Comparison of ENCODE assay signal across 34 mouse cellular contexts in genomic region chr8:105093992-105094391, GRCm38 (mm10). TPM values are rescaled to one million over a fixed set of nuclear protein-coding genes. Genes with fewer than 3 reads are reported as not detected.
DNase-seq lines count a peak whose midpoint lies in the region; ATAC-seq and TF ChIP-seq lines count a peak whose summit lies in the region.
"Had no signal": no experiment of that assay in that cellular context is flagged by ENCODE, and none has a peak within 500 bp of the region (broad histone marks: within the 10 kb centered on the region; RNA-seq: fewer than 3 reads in every experiment).

No protein-coding gene starts in this region.

- H3K4me2 ChIP-seq in embryonic facial prominence, embryonic 11.5 days (ENCODE audit: low read depth, low read length): no peak overlapping the region
- no peak overlapping the region for H3K4me2 ChIP-seq in stomach, embryonic 14.5 days (replicated peaks; ENCODE audit: low read depth, low read length)
- H3K4me2 ChIP-seq in stomach, postnatal 0 days (replicated peaks; ENCODE audit: low read depth): no peak overlapping the region
- H3K4me2 ChIP-seq: embryonic facial prominence, embryonic 12.5 days; embryonic facial prominence, embryonic 15.5 days; forebrain, embryonic 12.5 days; forebrain, embryonic 15.5 days; heart, embryonic 11.5 days; heart, embryonic 15.5 days; hindbrain, embryonic 14.5 days had no signal

- DNase-seq in embryonic facial prominence, embryonic 11.5 days (ENCODE audit: low spot score): no peak
- no peak for DNase-seq in embryonic facial prominence, embryonic 10.5 days (ENCODE audit: low spot score)
- DNase-seq in liver, adult 2 months (ENCODE audit: extremely low read depth, low read depth, low spot score): no peak
- no peak for DNase-seq in liver
- no peak for DNase-seq in stomach, postnatal 0 days (ENCODE audit: low spot score)
- DNase-seq in kidney, postnatal 4 days: no peak
- DNase-seq: adrenal gland, adult 8-10 months; adrenal gland, postnatal 25 days; cerebellum, adult 11-12 months; cerebellum, adult 8-10 months; cerebellum, postnatal 10 days; cerebellum, postnatal 36 days; embryo, embryonic 11 days; gastrocnemius, postnatal 25 days; heart, adult 2 months; heart, postnatal 10 days; heart, postnatal 4 days had no signal

- 0 out of 2 replicates have a peak, but pooled peaks have one; percentile 22 for TF ChIP-seq POLR2A in liver, adult 2 months (IDR thresholded peaks at IDR 0.05; ENCODE audit: extremely low read depth, insufficient read depth, low read length)

- H3K4me1 ChIP-seq in embryonic facial prominence, embryonic 11.5 days (ENCODE audit: control insufficient read depth, insufficient read depth, low read length): no peaks in the 10 kb centered on the region
- no peaks in the 10 kb centered on the region for H3K4me1 ChIP-seq in embryonic facial prominence, embryonic 10.5 days
- H3K4me1 ChIP-seq in liver, adult 2 months (ENCODE audit: control insufficient read depth, insufficient read depth, low read length): peaks cover 5% of the 10 kb centered on the region
- H3K4me1 ChIP-seq in stomach, embryonic 14.5 days (ENCODE audit: control insufficient read depth, insufficient read depth, low read length): no peaks in the 10 kb centered on the region
- no peaks in the 10 kb centered on the region for H3K4me1 ChIP-seq in stomach, postnatal 0 days (replicated peaks; ENCODE audit: control insufficient read depth, insufficient read depth)
- H3K4me1 ChIP-seq: embryonic facial prominence, embryonic 12.5 days; embryonic facial prominence, embryonic 15.5 days; forebrain, embryonic 12.5 days; forebrain, embryonic 15.5 days; heart, embryonic 15.5 days had no signal

- no peak overlapping the region for H3K9ac ChIP-seq in embryonic facial prominence, embryonic 11.5 days (replicated peaks; ENCODE audit: low read length)
- no peak overlapping the region for H3K9ac ChIP-seq in liver, adult 2 months (ENCODE audit: low read depth, low read length)
- no peak overlapping the region for H3K9ac ChIP-seq in stomach, embryonic 14.5 days (replicated peaks; ENCODE audit: low read depth, low read length)
- no peak overlapping the region for H3K9ac ChIP-seq in stomach, postnatal 0 days (ENCODE audit: low read length)
- H3K9ac ChIP-seq: embryonic facial prominence, embryonic 12.5 days; embryonic facial prominence, embryonic 15.5 days; forebrain, embryonic 12.5 days; forebrain, embryonic 15.5 days; heart, embryonic 15.5 days; hindbrain, embryonic 14.5 days had no signal

- H3K9me3 ChIP-seq in embryonic facial prominence, embryonic 11.5 days (replicated peaks; ENCODE audit: control insufficient read depth, low read length): no peaks in the 10 kb centered on the region
- H3K9me3 ChIP-seq in embryonic facial prominence, embryonic 10.5 days: no peaks in the 10 kb centered on the region
- H3K9me3 ChIP-seq in stomach, embryonic 14.5 days (ENCODE audit: control insufficient read depth, low read depth, low read length): no peaks in the 10 kb centered on the region
- H3K9me3 ChIP-seq in stomach, postnatal 0 days (ENCODE audit: control insufficient read depth, low read length): no peaks in the 10 kb centered on the region
- H3K9me3 ChIP-seq: embryonic facial prominence, embryonic 12.5 days; embryonic facial prominence, embryonic 15.5 days; forebrain, embryonic 12.5 days; forebrain, embryonic 15.5 days; heart, embryonic 15.5 days had no signal

- H3K27me3 ChIP-seq in embryonic facial prominence, embryonic 11.5 days (ENCODE audit: control insufficient read depth, insufficient read depth, low read length): no peaks in the 10 kb centered on the region
- H3K27me3 ChIP-seq in embryonic facial prominence, embryonic 10.5 days (replicated peaks; ENCODE audit: low read depth, poor library complexity, severe bottlenecking): no peaks in the 10 kb centered on the region
- no peaks in the 10 kb centered on the region for H3K27me3 ChIP-seq in liver, adult 2 months (ENCODE audit: control insufficient read depth, insufficient read depth, low read length)
- no peaks in the 10 kb centered on the region for H3K27me3 ChIP-seq in stomach, embryonic 14.5 days (ENCODE audit: control insufficient read depth, insufficient read depth, low read length)
- H3K27me3 ChIP-seq in stomach, postnatal 0 days (ENCODE audit: control insufficient read depth, insufficient read depth, low read length): no peaks in the 10 kb centered on the region
- H3K27me3 ChIP-seq: embryonic facial prominence, embryonic 12.5 days; embryonic facial prominence, embryonic 15.5 days; forebrain, embryonic 12.5 days; forebrain, embryonic 15.5 days; heart, embryonic 15.5 days had no signal

- no peak for TF ChIP-seq CTCF in liver, adult 2 months (IDR thresholded peaks at IDR 0.05; ENCODE audit: low read depth, low read length)
- no peak for TF ChIP-seq CTCF in stomach, postnatal 0 days (IDR thresholded peaks at IDR 0.05; ENCODE audit: low read depth)

- no peaks in the 10 kb centered on the region for H3K79me2 ChIP-seq in liver, adult 2 months (ENCODE audit: control insufficient read depth, insufficient read depth, low read length)

- ATAC-seq in embryonic facial prominence, embryonic 11.5 days (replicated peaks; ENCODE audit: insufficient number of reproducible peaks, low FRiP score, low TSS enrichment, low read depth): 0 out of 2 replicates have a peak, but pooled peaks have one; percentile 39
- peak; percentile 10; the same call in 1 of the 2 replicates for ATAC-seq in stomach, embryonic 14.5 days (ENCODE audit: insufficient number of reproducible peaks, insufficient read depth, low FRiP score, low read depth)
- ATAC-seq in stomach, postnatal 0 days (ENCODE audit: low FRiP score, low TSS enrichment): no peak
- no peak for ATAC-seq in inflammation-experienced regulatory T-cells, adult 6 months
- ATAC-seq: activated CD4-positive, CD25-positive, alpha-beta regulatory T cell, adult 4 months; forebrain, embryonic 15.5 days; hindbrain, postnatal 0 days had no signal

- 83% methylated on average over 2 of the region's 3 CpGs for WGBS in embryonic facial prominence, embryonic 11.5 days
- 78% methylated on average over 3 of the region's 3 CpGs for WGBS in embryonic facial prominence, embryonic 10.5 days
- WGBS in liver, adult 2 months: 73% methylated on average over 3 of the region's 3 CpGs
- 73% methylated on average over 3 of the region's 3 CpGs for WGBS in stomach, embryonic 14.5 days
- 78% methylated on average over 3 of the region's 3 CpGs for WGBS in stomach, postnatal 0 days

- no peak for TF ChIP-seq EP300 in stomach, postnatal 0 days (optimal IDR thresholded peaks at IDR 0.05)

- H3K36me3 ChIP-seq in embryonic facial prominence, embryonic 11.5 days (replicated peaks; ENCODE audit: control insufficient read depth, insufficient read depth, low read depth, low read length): no peaks in the 10 kb centered on the region
- no peaks in the 10 kb centered on the region for H3K36me3 ChIP-seq in embryonic facial prominence, embryonic 10.5 days (replicated peaks)
- peaks cover 34% of the 10 kb centered on the region for H3K36me3 ChIP-seq in liver, adult 2 months (ENCODE audit: control insufficient read depth, insufficient read depth, low read length)
- no peaks in the 10 kb centered on the region for H3K36me3 ChIP-seq in stomach, embryonic 14.5 days (ENCODE audit: control insufficient read depth, insufficient read depth, low read length)
- H3K36me3 ChIP-seq in stomach, postnatal 0 days (ENCODE audit: control insufficient read depth, insufficient read depth, low read length): no peaks in the 10 kb centered on the region
- H3K36me3 ChIP-seq: embryonic facial prominence, embryonic 12.5 days; embryonic facial prominence, embryonic 15.5 days; forebrain, embryonic 12.5 days; forebrain, embryonic 15.5 days; heart, embryonic 15.5 days had no signal

- no peak overlapping the region for H3K27ac ChIP-seq in embryonic facial prominence, embryonic 11.5 days (replicated peaks; ENCODE audit: low read depth, low read length)
- H3K27ac ChIP-seq in embryonic facial prominence, embryonic 10.5 days (replicated peaks): no peak overlapping the region
- 0 out of 2 replicates have a peak overlapping the region, but pooled peaks have one; percentile 13 for H3K27ac ChIP-seq in liver, adult 2 months (replicated peaks; ENCODE audit: insufficient read depth, low read depth, low read length)
- no peak overlapping the region for H3K27ac ChIP-seq in stomach, embryonic 14.5 days (ENCODE audit: low read length)
- H3K27ac ChIP-seq in stomach, postnatal 0 days (replicated peaks): no peak overlapping the region
- H3K27ac ChIP-seq: embryonic facial prominence, embryonic 12.5 days; embryonic facial prominence, embryonic 15.5 days; forebrain, embryonic 12.5 days; forebrain, embryonic 15.5 days; heart, adult 2 months; heart, embryonic 15.5 days; hindbrain, embryonic 14.5 days; hindbrain, postnatal 0 days had no signal

- H3K4me3 ChIP-seq in embryonic facial prominence, embryonic 11.5 days (ENCODE audit: low read depth, low read length): no peak overlapping the region
- no peak overlapping the region for H3K4me3 ChIP-seq in embryonic facial prominence, embryonic 10.5 days
- no peak overlapping the region for H3K4me3 ChIP-seq in liver, adult 2 months (ENCODE audit: insufficient read depth, low read depth, low read length)
- H3K4me3 ChIP-seq in stomach, embryonic 14.5 days (ENCODE audit: low read depth, low read length): no peak overlapping the region
- no peak overlapping the region for H3K4me3 ChIP-seq in stomach, postnatal 0 days (ENCODE audit: low read depth, low read length)
- H3K4me3 ChIP-seq: embryonic facial prominence, embryonic 12.5 days; embryonic facial prominence, embryonic 15.5 days; forebrain, embryonic 12.5 days; forebrain, embryonic 15.5 days; heart, adult 2 months; heart, embryonic 15.5 days had no signal

RNA-seq across cellular contexts. Expression of gene Ces3b, which starts 10.4 kb away (rescaled TPM):
- not detected in 2 replicates for polyA plus RNA-seq in embryonic facial prominence, embryonic 11.5 days (2014; fragmentation: Nextera tagmentation; extraction: Ambion mirVana)
- not detected in 2 replicates for polyA plus RNA-seq in embryonic facial prominence, embryonic 10.5 days (2016; fragmentation: Nextera tagmentation; extraction: Ambion mirVana)
- total RNA-seq in liver, adult 2 months (2014; rRNA removed): 271 and 504 TPM in 2 replicates
- polyA plus RNA-seq in liver, adult 2 months (2012; rRNA removed): 213 and 453 TPM in 2 replicates
- not detected in 2 replicates for polyA plus RNA-seq in stomach, embryonic 14.5 days (2014; fragmentation: Nextera tagmentation; extraction: Ambion mirVana)
- not detected in 2 replicates for polyA plus RNA-seq in stomach, postnatal 0 days (2015; fragmentation: Nextera tagmentation; extraction: Ambion mirVana)
- polyA plus RNA-seq in inflammation-experienced regulatory T-cells, adult 6 months (2017; shearing (Covaris generic)): not detected
- total RNA-seq: adrenal gland, postnatal 25 days; ES-E14; gastrocnemius, adult 8-10 months; gastrocnemius, postnatal 25 days; heart, adult 2 months; heart, postnatal 4 days; hindbrain, postnatal 0 days had no signal
- polyA plus RNA-seq: activated CD4-positive, CD25-positive, alpha-beta regulatory T cell, adult 4 months; brain, embryonic 14.5 days; cortical plate, adult 2 months; embryonic facial prominence, embryonic 12.5 days; embryonic facial prominence, embryonic 15.5 days; forebrain, embryonic 12.5 days; forebrain, embryonic 15.5 days; heart, adult 2 months; heart, embryonic 11.5 days; hindbrain, embryonic 11.5 days; hindbrain, embryonic 14.5 days; hindbrain, postnatal 0 days had no signal

RNA-seq across cellular contexts. Expression of gene Ces4a, which starts 37.6 kb away (rescaled TPM):
- not detected in 2 replicates for polyA plus RNA-seq in embryonic facial prominence, embryonic 11.5 days (2014; fragmentation: Nextera tagmentation; extraction: Ambion mirVana)
- not detected in 2 replicates for polyA plus RNA-seq in embryonic facial prominence, embryonic 10.5 days (2016; fragmentation: Nextera tagmentation; extraction: Ambion mirVana)
- 0.13 and 0.55 TPM in 2 replicates for total RNA-seq in liver, adult 2 months (2014; rRNA removed)
- 0.09 and 0.93 TPM in 2 replicates for polyA plus RNA-seq in liver, adult 2 months (2012; rRNA removed)
- polyA plus RNA-seq in stomach, embryonic 14.5 days (2014; fragmentation: Nextera tagmentation; extraction: Ambion mirVana): not detected in 2 replicates
- polyA plus RNA-seq in stomach, postnatal 0 days (2015; fragmentation: Nextera tagmentation; extraction: Ambion mirVana): not detected in 2 replicates
- polyA plus RNA-seq in inflammation-experienced regulatory T-cells, adult 6 months (2017; shearing (Covaris generic)): not detected
- total RNA-seq: adrenal gland, postnatal 25 days; ES-E14; gastrocnemius, adult 8-10 months; gastrocnemius, postnatal 25 days; heart, adult 2 months; heart, postnatal 10 days; heart, postnatal 4 days had no signal
- polyA plus RNA-seq: activated CD4-positive, CD25-positive, alpha-beta regulatory T cell, adult 4 months; brain, embryonic 14.5 days; cortical plate, adult 2 months; embryonic facial prominence, embryonic 12.5 days; embryonic facial prominence, embryonic 15.5 days; forebrain, embryonic 12.5 days; heart, adult 2 months; heart, embryonic 11.5 days; heart, embryonic 15.5 days; hindbrain, embryonic 11.5 days; hindbrain, embryonic 14.5 days had no signal

RNA-seq across cellular contexts. Expression of gene Ces3a, which starts 45.6 kb away (rescaled TPM):
- not detected in 2 replicates for polyA plus RNA-seq in embryonic facial prominence, embryonic 11.5 days (2014; fragmentation: Nextera tagmentation; extraction: Ambion mirVana)
- not detected in 2 replicates for polyA plus RNA-seq in embryonic facial prominence, embryonic 10.5 days (2016; fragmentation: Nextera tagmentation; extraction: Ambion mirVana)
- 819 and 925 TPM in 2 replicates for total RNA-seq in liver, adult 2 months (2014; rRNA removed)
- 768 and 1,045 TPM in 2 replicates for polyA plus RNA-seq in liver, adult 2 months (2012; rRNA removed)
- polyA plus RNA-seq in stomach, embryonic 14.5 days (2014; fragmentation: Nextera tagmentation; extraction: Ambion mirVana): not detected in 2 replicates
- 0.96 and 1.3 TPM in 2 replicates for polyA plus RNA-seq in stomach, postnatal 0 days (2015; fragmentation: Nextera tagmentation; extraction: Ambion mirVana)
- not detected for polyA plus RNA-seq in inflammation-experienced regulatory T-cells, adult 6 months (2017; shearing (Covaris generic))
- total RNA-seq: adrenal gland, postnatal 25 days; ES-E14; gastrocnemius, adult 8-10 months; gastrocnemius, postnatal 25 days; heart, adult 2 months; heart, postnatal 10 days; heart, postnatal 4 days; hindbrain, postnatal 0 days had no signal
- polyA plus RNA-seq: activated CD4-positive, CD25-positive, alpha-beta regulatory T cell, adult 4 months; brain, embryonic 14.5 days; cortical plate, adult 2 months; embryonic facial prominence, embryonic 12.5 days; embryonic facial prominence, embryonic 15.5 days; forebrain, embryonic 12.5 days; forebrain, embryonic 15.5 days; gonadal fat pad, adult 2 months; heart, adult 2 months; heart, embryonic 11.5 days; heart, embryonic 15.5 days; hindbrain, embryonic 11.5 days; hindbrain, embryonic 14.5 days; hindbrain, postnatal 0 days had no signal

Comparison
In these comparisons a context has a peak if more than half of its experiments do, and no peak if none do; other contexts are left out.
1. ATAC-seq: peak in embryonic facial prominence, embryonic 11.5 days (single experiment) and stomach, embryonic 14.5 days (single experiment); none in stomach, postnatal 0 days (single experiment) and inflammation-experienced regulatory T-cells, adult 6 months (single experiment).
2. RNA of gene Ces3b, which starts 10.4 kb away (polyA plus RNA-seq): 213 to 453 TPM in liver, adult 2 months; not detected in stomach, postnatal 0 days, not detected in embryonic facial prominence, embryonic 11.5 days, not detected in embryonic facial prominence, embryonic 10.5 days, not detected in stomach, embryonic 14.5 days and not detected in inflammation-experienced regulatory T-cells, adult 6 months; every median in the first group is over 100 times any median in the second.
3. RNA of gene Ces3a, which starts 45.6 kb away (polyA plus RNA-seq): 768 to 1,045 TPM in liver, adult 2 months; 0.96 to 1.3 TPM in stomach, postnatal 0 days, not detected in embryonic facial prominence, embryonic 11.5 days, not detected in embryonic facial prominence, embryonic 10.5 days, not detected in stomach, embryonic 14.5 days and not detected in inflammation-experienced regulatory T-cells, adult 6 months; every median in the first group is over 100 times any median in the second.